Comparison of ENCODE assay signal across 8 mouse cellular contexts in genomic region chr16:32658743-32659171, GRCm38 (mm10). TPM values are rescaled to one million over a fixed set of nuclear protein-coding genes. Genes with fewer than 3 reads are reported as not detected.
DNase-seq lines count a peak whose midpoint lies in the region; ATAC-seq lines count a peak whose summit lies in the region.

No protein-coding gene starts in this region.

- intact Hi-C loops in left cerebral cortex, postnatal 25 days (cut with DNase I): loop anchor here (2.0 kb wide), 2 partner anchors 14 to 24 kb away; no protein-coding TSS in a partner anchor

- 0 out of 2 replicates have a peak overlapping the region, but pooled peaks have one; percentile 20 for H3K27ac ChIP-seq in neural tube, embryonic 11.5 days (ENCODE audit: low read depth, low read length)
- H3K27ac ChIP-seq in embryonic facial prominence, embryonic 15.5 days (replicated peaks): 0 out of 2 replicates have a peak overlapping the region, but pooled peaks have one; percentile 55

- no peak for ATAC-seq in erythroblast, adult 5-6 weeks (replicated peaks; ENCODE audit: low FRiP score, poor library complexity, severe bottlenecking)
- no peak for ATAC-seq in neural tube, embryonic 11.5 days (ENCODE audit: insufficient read depth, low FRiP score, low TSS enrichment)
- ATAC-seq in embryonic facial prominence, embryonic 15.5 days (ENCODE audit: insufficient number of reproducible peaks, low FRiP score, low TSS enrichment, low read depth): peak; percentile 22; the same call in 1 of the 2 replicates

- H3K4me2 ChIP-seq in neural tube, embryonic 11.5 days (ENCODE audit: low read depth): peak overlapping the region; percentile 61
- peak overlapping the region; percentile 60 for H3K4me2 ChIP-seq in embryonic facial prominence, embryonic 15.5 days (replicated peaks)

- H3K9me3 ChIP-seq in erythroblast, embryonic 14.5 days (ENCODE audit: control insufficient read depth, low read length): no peaks in the 10 kb centered on the region
- no peaks in the 10 kb centered on the region for H3K9me3 ChIP-seq in neural tube, embryonic 11.5 days (ENCODE audit: control insufficient read depth, low read length)
- no peaks in the 10 kb centered on the region for H3K9me3 ChIP-seq in embryonic facial prominence, embryonic 15.5 days (replicated peaks)

- H3K27me3 ChIP-seq in erythroblast, embryonic 14.5 days (ENCODE audit: control insufficient read depth): no peaks in the 10 kb centered on the region
- H3K27me3 ChIP-seq in neural tube, embryonic 11.5 days (ENCODE audit: control insufficient read depth, insufficient read depth, low read length): no peaks in the 10 kb centered on the region
- H3K27me3 ChIP-seq in embryonic facial prominence, embryonic 15.5 days: no peaks in the 10 kb centered on the region

- peaks cover 85% of the 10 kb centered on the region for H3K4me1 ChIP-seq in erythroblast, embryonic 14.5 days (ENCODE audit: control insufficient read depth)
- H3K4me1 ChIP-seq in neural tube, embryonic 11.5 days (ENCODE audit: control insufficient read depth, insufficient read depth, low read length): peaks cover 21% of the 10 kb centered on the region
- peaks cover 67% of the 10 kb centered on the region for H3K4me1 ChIP-seq in embryonic facial prominence, embryonic 15.5 days

- peak overlapping the region; percentile 50 for H3K9ac ChIP-seq in neural tube, embryonic 11.5 days (ENCODE audit: low read length)
- no peak overlapping the region; the same call in 1 of the 2 replicates for H3K9ac ChIP-seq in embryonic facial prominence, embryonic 15.5 days

- WGBS in neural tube, embryonic 11.5 days: 3% methylated on average over 8 of the region's 21 CpGs
- 2% methylated on average over 19 of the region's 21 CpGs for whole genome bisulfite sequencing in embryonic facial prominence, embryonic 15.5 days

- H3K36me3 ChIP-seq in erythroblast, embryonic 14.5 days (ENCODE audit: control insufficient read depth): peaks cover 65% of the 10 kb centered on the region
- no peaks in the 10 kb centered on the region for H3K36me3 ChIP-seq in neural tube, embryonic 11.5 days (ENCODE audit: control insufficient read depth, insufficient read depth, low read length)
- 0 out of 2 replicates have a peak, but pooled peaks cover under 1% of the 10 kb centered on the region for H3K36me3 ChIP-seq in embryonic facial prominence, embryonic 15.5 days

- H3K4me3 ChIP-seq in erythroblast, embryonic 14.5 days (replicated peaks): peak overlapping the region; percentile 10
- peak overlapping the region; percentile 33 for H3K4me3 ChIP-seq in neural tube, embryonic 11.5 days (ENCODE audit: low read depth, low read length)
- H3K4me3 ChIP-seq in embryonic facial prominence, embryonic 15.5 days (replicated peaks): peak overlapping the region; percentile 35

- DNase-seq in neural tube, embryonic 11.5 days (ENCODE audit: low spot score): no peak
- no peak for DNase-seq in neural tube, embryonic 10.5 days (ENCODE audit: extremely low spot score, low spot score)
- DNase-seq in left cerebral cortex, postnatal 25 days (ENCODE audit: low spot score in 2 of 2): peak; percentile 51 to 64
- peak; percentile 29 to 44 for DNase-seq in natural killer cell, adult 2 months (ENCODE audit: low spot score in 2 of 2)
- no peak for DNase-seq in adipocyte (ENCODE audit: low spot score)

RNA-seq across cellular contexts. Expression of gene Tnk2, which starts 15.1 kb away (rescaled TPM):
- 59.1 and 61.6 TPM in 2 replicates for polyA plus RNA-seq in erythroblast, embryonic 14.5 days (2012)
- 15.8 and 33.2 TPM in 2 replicates for total RNA-seq in erythroblast, adult 5-6 weeks (2015; ENCODE audit: low replicate concordance)
- total RNA-seq in erythroblast, adult 5-6 weeks (2017; ENCODE audit: low replicate concordance): 19.6 and 29.7 TPM in 2 replicates
- polyA plus RNA-seq in neural tube, embryonic 11.5 days (2014; fragmentation: Nextera tagmentation; extraction: Ambion mirVana): 7.0 and 8.6 TPM in 2 replicates
- polyA plus RNA-seq in embryonic facial prominence, embryonic 15.5 days (2015; fragmentation: Nextera tagmentation; extraction: Ambion mirVana): 16.3 and 19.3 TPM in 2 replicates
- 100 to 1,000 TPM; 179 to 184 TPM for total RNA-seq in left cerebral cortex, postnatal 25 days (2021)

RNA-seq across cellular contexts. Expression of gene Tfrc, which starts 50.0 kb away (rescaled TPM):
- polyA plus RNA-seq in erythroblast, embryonic 14.5 days (2012): 5.4 and 6.9 TPM in 2 replicates
- 1,871 and 1,887 TPM in 2 replicates for total RNA-seq in erythroblast, adult 5-6 weeks (2015; ENCODE audit: low replicate concordance)
- total RNA-seq in erythroblast, adult 5-6 weeks (2017; ENCODE audit: low replicate concordance): 2,733 and 3,492 TPM in 2 replicates
- polyA plus RNA-seq in neural tube, embryonic 11.5 days (2014; fragmentation: Nextera tagmentation; extraction: Ambion mirVana): 66.9 and 67.9 TPM in 2 replicates
- 19.8 and 24.0 TPM in 2 replicates for polyA plus RNA-seq in embryonic facial prominence, embryonic 15.5 days (2015; fragmentation: Nextera tagmentation; extraction: Ambion mirVana)
- 10 to 100 TPM; 71.0 to 79.9 TPM for total RNA-seq in left cerebral cortex, postnatal 25 days (2021)

Comparison
In these comparisons a context has a peak if more than half of its experiments do, and no peak if none do; other contexts are left out.
1. DNase-seq: peak in left cerebral cortex, postnatal 25 days (2 of 2) and natural killer cell, adult 2 months (2 of 2); none in neural tube, embryonic 11.5 days (single experiment), neural tube, embryonic 10.5 days (single experiment) and adipocyte (single experiment).
2. Peak in every context shown above with its lines, with median percentiles within 50 percentile points of each other: H3K4me3 ChIP-seq.